Mouse (Mus musculus) liver, embryonic 14.5 days (tissue): ENCODE measurements around the gene Lysmd2. TPM values are rescaled to one million over a fixed set of nuclear protein-coding genes. Genes with fewer than 3 reads are reported as not detected.
A peak's percentile ranks its signal among the peaks of the same experiment; 100 is the strongest.

ENCODE experiments used
- ATAC-seq: fragments of 200-750 bp; cut with Nextera tagmentation; 2 replicates; pipeline ENCODE4 v1.8.0; 2017; ENCODE audit warnings: moderate number of reproducible peaks, mild to moderate bottlenecking, moderate library complexity; ENCODE audit not compliant: insufficient read depth
- DNase-seq, 3 experiments: peaks; one replicate each; pipeline ENCODE4 v3.0.0-alpha.2; 2012 to 2013; ENCODE audit warnings: low read depth in 3 of 3, low spot score in 3 of 3
- H3K27ac ChIP-seq: fragments of 300-500 bp; sonication (generic); 2 replicates; pipeline ENCODE4 v1.5.1; 2014; ENCODE audit warnings: moderate library complexity, mild to moderate bottlenecking, control low read depth, inconsistent platforms
- H3K27me3 ChIP-seq: fragments of 300-500 bp; sonication (generic); 2 replicates; pipeline ENCODE4 v1.6.1; 2014; ENCODE audit warnings: mild to moderate bottlenecking, low read length, moderate library complexity; ENCODE audit not compliant: control insufficient read depth, insufficient read depth
- H3K36me3 ChIP-seq: fragments of 300-500 bp; sonication (generic); replicated peaks from 2 replicates; pipeline ENCODE4 v1.6.1; 2014; ENCODE audit warnings: low read depth; ENCODE audit not compliant: control insufficient read depth, insufficient read depth
- H3K4me1 ChIP-seq, 2 experiments: fragments of 200-500 bp in 1 of 2; fragments of 300-500 bp in 1 of 2; sonication (generic) in 1 of 2; replicated peaks; 2 replicates each; pipeline ENCODE4 v1.6.1; 2012 to 2014; ENCODE audit warnings: antibody characterized with exemption in 1 of 2, inconsistent platforms in 1 of 2, low read length in 1 of 2; ENCODE audit not compliant: control insufficient read depth in 2 of 2, insufficient read depth in 2 of 2
- H3K4me2 ChIP-seq: fragments of 300-500 bp; sonication (generic); 2 replicates; pipeline ENCODE4 v1.6.1; 2014; ENCODE audit warnings: low read depth, mild to moderate bottlenecking, control low read depth, moderate library complexity
- H3K4me3 ChIP-seq, 2 experiments: fragments of 200-500 bp in 1 of 2; fragments of 300-500 bp in 1 of 2; sonication (generic) in 1 of 2; 2 replicates each; pipeline ENCODE4 v1.5.1; 2012 to 2014; ENCODE audit warnings: low read depth in 2 of 2, low read length in 2 of 2, mild to moderate bottlenecking in 2 of 2, control low read depth in 1 of 2, inconsistent platforms in 1 of 2, moderate library complexity in 1 of 2; ENCODE audit not compliant: insufficient read depth in 1 of 2
- H3K9ac ChIP-seq: fragments of 300-500 bp; sonication (generic); replicated peaks from 2 replicates; pipeline ENCODE4 v1.6.1; 2014; ENCODE audit warnings: mild to moderate bottlenecking, control low read depth, moderate library complexity
- H3K9me3 ChIP-seq: fragments of 300-500 bp; sonication (generic); 2 replicates; pipeline ENCODE4 v1.6.1; 2016; ENCODE audit warnings: low read length, mixed read lengths; ENCODE audit not compliant: control insufficient read depth
- CTCF ChIP-seq: IDR thresholded peaks from 2 replicates; pipeline ENCODE4 v1.5.1; 2016; ENCODE audit warnings: antibody characterized with exemption, low read depth, control low read depth
- EP300 ChIP-seq: IDR thresholded peaks from 2 replicates; pipeline ENCODE4 v1.6.1; 2016; ENCODE audit warnings: antibody characterized with exemption, low read depth
- WGBS: fragments of 180-500 bp; shearing (Covaris S2); extraction: QIAGEN DNeasy Blood & Tissue Kit; methylation state at CpG from one replicate; pipeline ENCODE4 v1.1.7; 2014; ENCODE audit not compliant: insufficient replicate concordance; 5-methylcytosine and 5-hydroxymethylcytosine counted together
- polyA plus RNA-seq, 2 experiments: library from polyadenylated mRNA; depleted of rRNA in 1 of 2; stranded (reverse) in 1 of 2; unstranded in 1 of 2; fragments of >200 nt; fragmentation: Nextera tagmentation in 1 of 2; extraction: Ambion mirVana in 1 of 2; gene quantifications; 2 replicates each; pipeline versions ENCODE4 v1.2.1 to v1.2.3; 2012 to 2014

Gene Lysmd2
- polyA plus RNA-seq, 2 experiments, result 1.3 to 2.8 TPM

GRCm38 (mm10) chr9:75626308-75626604, 715 bp downstream of the Lysmd2 start:
- DNase-seq (no peak), ATAC-seq (peak; percentile 20; the same call in 1 of the 2 replicates)
- Histone ChIP-seq H3K4me1 (no peaks in the 10 kb centered on the region), H3K36me3 (no peaks in the 10 kb centered on the region), H3K9me3 (no peaks in the 10 kb centered on the region), H3K4me3 (peak overlapping the region; percentile 58 to 60), H3K9ac (no peak overlapping the region), H3K27ac (no peak overlapping the region), H3K27me3 (peaks cover 15% of the 10 kb centered on the region), H3K4me2 (peak overlapping the region; percentile 68)
- no peak for TF ChIP-seq CTCF
- no peak for TF ChIP-seq EP300
- WGBS, result 2% methylated on average over 14 of the region's 14 CpGs

GRCm38 (mm10) chr9:75630823-75631454, 5.4 kb downstream of the Lysmd2 start:
- H3K27ac ChIP-seq, result no peak overlapping the region
- H3K36me3 ChIP-seq, result no peaks in the 10 kb centered on the region
- H3K4me1 ChIP-seq, result no peaks in the 10 kb centered on the region
- DNase-seq, result no peak
- no peak overlapping the region for H3K4me2 ChIP-seq
- peaks cover 5% of the 10 kb centered on the region for H3K27me3 ChIP-seq
- TF ChIP-seq CTCF (no peak), EP300 (no peak)
- H3K9me3 ChIP-seq, result no peaks in the 10 kb centered on the region
- H3K9ac ChIP-seq, result no peak overlapping the region
- H3K4me3 ChIP-seq, result no peak overlapping the region
- ATAC-seq, result no peak
- WGBS, result 52% methylated on average over 8 of the region's 8 CpGs

GRCm38 (mm10) chr9:75632111-75632510, 6.6 kb downstream of the Lysmd2 start:
- no peaks in the 10 kb centered on the region for H3K4me1 ChIP-seq
- H3K4me3 ChIP-seq, result no peak overlapping the region
- TF ChIP-seq CTCF (no peak), EP300 (no peak)
- H3K27me3 ChIP-seq, result no peaks in the 10 kb centered on the region
- H3K27ac ChIP-seq, result no peak overlapping the region
- no peaks in the 10 kb centered on the region for H3K36me3 ChIP-seq
- DNase-seq (no peak), ATAC-seq (no peak)
- no peak overlapping the region for H3K4me2 ChIP-seq
- no peak overlapping the region for H3K9ac ChIP-seq
- 70% methylated on average over 10 of the region's 10 CpGs for WGBS
- no peaks in the 10 kb centered on the region for H3K9me3 ChIP-seq

GRCm38 (mm10) chr9:75632902-75633301, 7.4 kb downstream of the Lysmd2 start:
- Histone ChIP-seq H3K4me1 (no peaks in the 10 kb centered on the region), H3K27me3 (no peaks in the 10 kb centered on the region), H3K4me3 (no peak overlapping the region), H3K4me2 (no peak overlapping the region), H3K9ac (no peak overlapping the region), H3K36me3 (no peaks in the 10 kb centered on the region), H3K9me3 (no peaks in the 10 kb centered on the region), H3K27ac (no peak overlapping the region)
- TF ChIP-seq CTCF, result peak; percentile 59
- no peak for TF ChIP-seq EP300
- WGBS, result 42% methylated on average over 1 of the region's 1 CpGs
- no peak for ATAC-seq
- no peak for DNase-seq

GRCm38 (mm10) chr9:75633603-75634002, 8.1 kb downstream of the Lysmd2 start:
- no peak overlapping the region for H3K27ac ChIP-seq
- H3K9me3 ChIP-seq, result no peaks in the 10 kb centered on the region
- no peaks in the 10 kb centered on the region for H3K27me3 ChIP-seq
- DNase-seq (no peak), ATAC-seq (no peak)
- H3K9ac ChIP-seq, result no peak overlapping the region
- H3K4me1 ChIP-seq, result no peaks in the 10 kb centered on the region
- TF ChIP-seq CTCF (no peak), EP300 (no peak)
- 75% methylated on average over 8 of the region's 8 CpGs for WGBS
- H3K4me3 ChIP-seq, result no peak overlapping the region
- H3K36me3 ChIP-seq, result no peaks in the 10 kb centered on the region
- H3K4me2 ChIP-seq, result no peak overlapping the region
